Mouse (Mus musculus): ENCODE results near the gene Rtp4.

Gene Rtp4

DNA sequence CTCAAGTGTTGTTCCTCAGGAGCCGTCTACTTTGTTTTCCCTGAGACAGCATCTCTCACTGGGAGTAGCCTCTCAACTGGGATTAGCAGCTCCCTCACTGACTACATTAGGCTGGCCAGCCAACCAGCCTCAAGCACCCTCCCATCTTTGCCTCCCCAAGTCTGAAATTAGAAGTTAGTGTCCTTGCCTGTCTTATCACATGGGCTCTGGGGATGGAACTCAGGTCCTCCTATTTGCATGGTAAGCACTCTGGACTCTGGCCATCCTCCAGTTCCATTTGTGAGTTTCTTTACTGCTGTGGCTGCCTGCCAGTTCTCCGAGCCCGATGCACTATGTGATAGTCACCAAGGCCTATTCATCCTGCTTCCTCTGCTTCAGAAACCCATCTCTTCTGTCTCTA is 4.3 kb upstream of the Rtp4 start:
- DNase-seq (ENCODE audit: low spot score) = no peak

GRCm38 (mm10) chr16:23516606-23517005 is 3.5 kb upstream of the Rtp4 start:
- DNase-seq (ENCODE audit: low spot score) = no peak

- DNase-seq (ENCODE audit: low spot score) = no peak
Observed at GRCm38 (mm10) chr16:23517230-23517629, 2.9 kb upstream of the Rtp4 start.

- no peak for DNase-seq (ENCODE audit: low spot score)
Observed at GRCm38 (mm10) chr16:23517754-23518566, 2.1 kb upstream of the Rtp4 start.

DNA sequence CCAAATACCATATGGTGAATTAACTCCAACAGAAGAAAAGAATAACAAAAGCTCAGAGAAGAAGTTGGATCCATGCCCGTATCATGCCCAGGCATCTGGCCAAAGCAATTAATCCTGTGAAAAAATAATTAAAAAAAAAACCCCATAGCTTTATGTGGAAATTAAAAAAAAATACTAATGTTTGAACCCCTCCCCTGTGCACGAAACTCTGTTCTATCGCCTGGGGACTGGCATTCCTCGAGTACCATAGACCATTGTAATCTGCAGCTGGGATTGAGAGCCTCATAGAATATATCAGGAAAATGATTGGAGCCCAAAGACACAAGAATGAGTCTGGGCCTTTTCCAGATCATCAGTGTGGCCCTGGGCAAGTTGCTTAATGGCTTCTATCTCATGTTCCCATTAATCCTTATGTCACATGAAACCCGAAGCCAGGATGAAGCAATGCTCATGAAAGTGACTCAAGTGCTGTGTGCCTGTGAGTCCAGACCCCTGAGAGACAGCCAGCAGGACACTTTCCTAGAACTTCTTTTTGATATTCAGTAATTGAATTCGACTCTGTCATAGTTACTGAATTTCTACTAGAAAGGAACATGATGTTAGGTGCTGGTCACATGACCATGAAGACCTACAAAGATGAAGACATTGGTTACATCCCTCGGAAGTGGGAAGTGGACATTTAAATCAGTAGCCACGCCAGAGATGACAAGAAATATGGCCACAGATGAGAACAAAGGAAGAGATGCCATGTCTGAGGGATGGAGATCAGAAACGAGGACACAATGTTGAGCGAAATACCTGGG is 1.3 kb upstream of the Rtp4 start:
- no peak for DNase-seq (ENCODE audit: low spot score)

GRCm38 (mm10) chr16:23519771-23520170 is 320 bp upstream of the Rtp4 start:
- no peak for DNase-seq (ENCODE audit: low spot score)

DNA sequence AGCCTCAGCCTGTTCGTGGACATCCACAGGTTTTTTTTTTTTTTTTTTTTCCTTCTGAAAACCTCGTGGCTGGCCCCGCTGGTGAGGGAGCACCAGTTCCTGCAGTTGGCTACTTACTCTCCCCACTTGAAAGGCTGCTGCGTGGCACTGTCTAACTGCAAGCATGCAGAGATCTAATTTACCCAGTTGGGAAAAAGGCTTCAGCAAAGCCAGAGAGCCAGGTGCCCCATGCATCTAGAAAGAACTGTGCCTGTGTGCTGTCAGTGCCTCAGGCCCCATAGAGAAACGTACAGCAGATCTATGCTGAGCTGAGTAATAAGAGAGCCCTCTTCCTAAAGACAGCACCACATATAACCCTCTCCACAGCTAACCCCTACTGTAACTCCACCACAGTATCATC is 1.0 kb downstream of the Rtp4 start:
- DNase-seq (ENCODE audit: low spot score) = no peak

GRCm38 (mm10) chr16:23522081-23522480 is 2.0 kb downstream of the Rtp4 start:
- no peak for DNase-seq (ENCODE audit: low spot score)

DNA sequence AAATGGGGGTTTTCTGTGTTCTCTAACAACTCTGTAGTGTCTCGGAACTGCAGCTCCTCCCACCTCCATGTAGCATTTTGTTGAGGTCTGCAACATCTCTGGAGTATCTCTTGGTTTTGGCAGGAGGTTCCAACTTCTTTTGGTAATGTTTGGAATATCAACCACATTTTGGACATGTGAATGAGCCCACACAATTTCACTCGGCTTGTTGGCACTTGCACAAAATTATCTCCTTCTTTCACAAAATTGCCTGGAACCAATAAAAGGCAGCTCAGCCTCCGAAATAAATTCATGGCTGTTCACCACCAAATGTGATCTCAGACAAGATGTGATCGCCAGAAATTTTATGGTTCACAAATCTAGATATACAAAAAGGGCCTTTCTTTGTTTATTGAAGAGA is 9.1 kb downstream of the Rtp4 start:
- DNase-seq (ENCODE audit: low spot score) = no peak

DNA sequence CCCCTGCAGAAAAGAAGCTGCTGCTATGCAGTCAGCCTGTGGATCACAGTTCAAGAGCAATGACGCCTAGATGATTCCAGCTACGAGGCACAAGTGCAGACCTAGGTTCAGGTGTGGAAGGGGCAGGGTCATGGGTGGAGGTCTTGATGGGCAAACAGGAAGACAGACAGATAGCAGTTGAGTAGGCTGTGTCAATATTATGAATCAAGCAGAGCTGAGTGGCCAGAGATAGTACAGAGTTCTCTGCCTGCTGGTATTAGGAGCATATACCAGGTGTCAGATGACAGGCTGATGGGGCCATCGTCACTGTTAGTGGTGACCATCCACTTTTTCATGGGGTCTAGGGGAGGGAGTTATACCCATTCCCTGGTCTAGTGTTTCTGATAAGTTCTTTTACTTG is 13.6 kb downstream of the Rtp4 start:
- DNase-seq (ENCODE audit: low spot score) = no peak

GRCm38 (mm10) chr16:23541046-23541445 is 21.0 kb downstream of the Rtp4 start:
- DNase-seq (ENCODE audit: low spot score) = no peak

DNA sequence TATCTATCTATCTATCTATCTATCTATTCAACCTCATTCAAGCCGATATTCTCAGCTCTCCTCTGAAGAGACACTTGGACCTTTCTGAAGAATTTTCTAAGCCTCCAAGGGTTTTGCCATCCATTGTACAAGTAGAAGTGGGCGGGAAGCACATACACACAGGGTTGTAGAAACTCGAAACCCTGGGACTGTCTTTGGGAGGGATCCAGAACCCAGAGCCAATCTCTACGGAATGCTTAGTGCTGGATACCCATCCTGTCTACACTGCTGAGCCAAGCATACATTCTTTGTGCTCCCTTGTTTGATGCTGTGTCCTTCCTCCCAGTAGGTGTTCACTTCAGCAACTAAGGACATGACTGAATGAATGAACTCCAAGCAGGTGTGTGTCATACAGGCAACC is 22.8 kb downstream of the Rtp4 start:
- no peak for DNase-seq (ENCODE audit: low spot score)

- DNase-seq (ENCODE audit: low spot score) = no peak
Observed at GRCm38 (mm10) chr16:23544361-23544760, 24.3 kb downstream of the Rtp4 start.

GRCm38 (mm10) chr16:23547783-23548182 is 27.7 kb downstream of the Rtp4 start:
- DNase-seq (ENCODE audit: low spot score) = no peak

DNA sequence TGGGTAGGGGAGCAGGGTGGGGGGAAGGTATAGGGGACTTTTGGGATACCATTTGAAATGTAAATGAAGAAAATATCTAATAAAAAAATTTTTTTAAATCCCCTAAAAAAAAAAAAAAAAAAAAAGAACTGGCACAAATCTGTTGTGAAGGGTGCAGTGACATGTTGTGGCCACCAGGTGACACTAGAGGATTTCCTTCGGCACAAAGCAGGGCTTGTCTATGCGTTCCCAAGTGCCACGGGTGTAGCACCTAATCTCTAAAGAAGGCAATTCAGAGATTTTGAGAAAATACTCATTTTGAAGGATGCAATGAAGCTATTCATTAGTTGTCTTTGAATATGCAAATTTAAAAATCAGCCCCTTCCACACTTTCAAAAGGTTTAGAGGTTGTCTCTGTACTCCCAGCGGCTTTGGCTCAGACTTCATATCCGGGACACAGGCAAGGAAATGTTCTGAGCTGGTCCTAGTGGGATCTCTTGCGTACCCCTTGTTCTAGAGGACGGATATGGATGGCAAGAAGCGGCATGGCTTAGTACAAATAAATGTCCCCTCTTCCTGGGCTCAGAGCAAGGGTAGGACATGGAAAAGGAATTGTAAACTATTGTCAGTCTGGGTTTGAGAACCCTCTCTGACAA is 30.4 kb downstream of the Rtp4 start:
- DNase-seq (ENCODE audit: low spot score) = peak; percentile 29

GRCm38 (mm10) chr16:23550981-23551582 is 31.0 kb downstream of the Rtp4 start:
- no peak for DNase-seq (ENCODE audit: low spot score)

DNA sequence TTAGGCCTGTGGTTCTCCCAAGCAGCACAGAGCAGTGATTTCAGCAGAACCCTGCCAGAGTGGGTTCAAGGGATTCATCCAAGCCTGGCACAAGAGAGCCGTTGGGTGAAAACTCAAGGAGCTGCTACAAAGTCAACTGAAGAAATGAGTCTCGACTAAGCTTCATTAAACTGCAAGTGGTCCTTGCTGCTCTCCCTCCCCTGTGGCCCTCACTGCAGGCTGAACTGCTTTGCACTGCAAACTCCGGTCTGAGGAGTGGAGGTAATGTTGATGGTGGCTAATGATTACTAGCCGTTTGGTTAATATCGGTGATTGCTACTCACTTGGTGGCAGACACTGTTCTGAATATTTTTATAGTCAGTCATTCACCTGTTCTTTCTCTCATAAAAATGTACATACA is 34.6 kb downstream of the Rtp4 start:
- DNase-seq (ENCODE audit: low spot score) = no peak

DNA sequence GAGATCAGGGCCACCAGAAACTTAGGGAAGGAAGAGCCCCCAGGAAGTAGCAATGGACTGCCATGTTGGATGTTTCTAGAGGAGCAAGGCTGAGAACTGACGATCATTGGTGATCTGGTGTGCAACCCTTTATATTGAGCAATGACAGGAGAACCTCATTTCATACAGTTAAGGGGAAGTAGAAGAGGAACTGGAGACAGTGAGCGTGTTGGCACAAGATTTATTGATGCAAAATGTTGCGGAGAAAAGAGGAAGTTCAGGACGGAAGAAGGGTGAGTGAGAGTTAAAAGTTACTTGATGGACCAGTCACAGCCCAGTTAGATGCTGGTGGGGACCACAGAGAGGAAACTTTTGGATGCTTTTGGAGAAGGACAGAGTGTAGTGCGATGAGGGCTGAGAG is 37.1 kb downstream of the Rtp4 start:
- DNase-seq (ENCODE audit: low spot score) = no peak

GRCm38 (mm10) chr16:23557669-23558068 is 37.6 kb downstream of the Rtp4 start:
- DNase-seq (ENCODE audit: low spot score) = no peak

DNA sequence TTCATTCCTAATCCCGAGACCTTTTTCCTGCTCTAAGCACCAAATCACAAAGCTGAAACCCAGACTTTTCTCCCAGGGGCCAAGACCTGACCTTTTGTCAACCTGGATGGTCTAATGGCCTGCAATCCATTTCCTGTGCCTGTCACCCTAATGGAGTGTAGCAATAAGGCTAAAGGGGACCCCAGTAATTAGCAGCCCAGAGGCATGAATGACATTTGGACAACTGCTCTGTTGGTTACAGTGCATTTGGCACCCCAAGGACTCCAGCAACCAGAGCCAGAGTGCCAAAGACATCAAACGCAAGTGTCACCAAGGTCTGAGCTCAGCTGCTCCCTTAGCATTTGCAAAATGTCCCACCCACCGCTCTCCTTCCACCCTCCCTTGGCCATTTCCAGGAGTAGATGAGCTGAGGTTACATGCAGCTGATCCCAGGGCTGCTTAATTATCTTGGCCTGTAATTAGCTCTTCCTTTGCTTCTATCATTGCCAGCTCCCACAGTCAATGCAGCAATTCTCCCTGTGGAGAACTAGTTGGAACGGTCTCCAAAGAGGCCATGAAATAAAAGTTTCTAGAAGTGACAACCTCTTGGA is 48.4 kb downstream of the Rtp4 start:
- no peak for DNase-seq (ENCODE audit: low spot score)

DNA sequence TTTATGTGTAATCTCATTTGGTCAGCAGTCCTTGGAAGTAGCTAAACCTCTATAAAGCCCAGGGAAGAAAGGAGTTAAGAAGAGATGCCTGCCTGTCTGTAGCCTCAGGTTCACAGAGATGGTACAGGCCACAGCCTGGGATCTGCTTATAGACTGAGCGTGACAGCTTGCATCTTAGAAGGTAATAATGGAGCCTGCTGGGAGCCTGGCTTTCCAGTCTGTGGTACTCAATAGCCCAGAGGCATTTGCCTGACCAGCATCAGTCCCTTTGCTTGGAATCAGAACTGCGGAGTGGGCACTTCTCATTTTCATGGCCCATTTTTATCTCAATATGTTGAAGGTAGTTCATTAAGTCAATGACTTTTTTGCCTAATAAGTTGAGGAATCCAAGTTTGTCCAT is 54.5 kb downstream of the Rtp4 start:
- no peak for DNase-seq (ENCODE audit: low spot score)

Data from layer of hippocampus, adult 9-10 months (tissue).